Mouse (Mus musculus) small intestine, adult 2 months (tissue): ENCODE measurements around the gene Krt20.

Experiments
- CTCF ChIP-seq: fragments of 200-500 bp; IDR thresholded peaks from 2 replicates; pipeline ENCODE4 v1.5.1; 2012; ENCODE audit warnings: low read depth, mild to moderate bottlenecking, control low read depth, inconsistent platforms, low read length, moderate library complexity, mixed read lengths; ENCODE audit not compliant: insufficient replicate concordance, insufficient read length; ENCODE audit errors: extremely low read depth
- POLR2A ChIP-seq: fragments of 200-500 bp; IDR thresholded peaks from 2 replicates; pipeline ENCODE4 v1.6.1; 2012; ENCODE audit warnings: low read depth, mild to moderate bottlenecking, control low read depth, inconsistent platforms, low read length, moderate library complexity

GRCm38 (mm10) chr11:99454759-99455158 is 16.8 kb upstream of the Krt20 start:
- no peak for TF ChIP-seq POLR2A
- TF ChIP-seq CTCF, result no peak
